Mouse (Mus musculus): ENCODE results near the gene Sap30.
"Not testable (repeated sequence)": the region's sequence is repeated elsewhere in the genome, so short reads cannot be mapped to it uniquely, and the experiment has no call there.

Sap30 gene

DNA sequence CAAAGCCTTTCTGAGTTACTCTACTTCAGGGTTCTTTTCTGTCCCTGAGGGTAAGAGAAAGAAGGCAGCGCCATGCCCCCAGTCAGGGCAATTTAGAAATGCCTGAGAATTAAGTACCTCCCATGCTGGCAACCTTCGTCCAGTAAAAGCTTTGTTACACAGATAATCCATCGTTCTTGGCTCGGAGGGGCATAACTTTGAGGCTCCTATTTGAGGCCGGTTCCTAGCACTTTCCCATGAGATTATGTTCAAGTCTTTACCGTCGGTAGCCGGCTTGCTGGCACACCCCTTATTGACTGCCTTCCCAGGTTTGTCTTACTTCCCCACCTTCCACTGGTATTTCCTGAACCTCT, 10.8 kb upstream of the Sap30 start:
- DNase-seq (ENCODE audit: low read depth): no peak

DNA sequence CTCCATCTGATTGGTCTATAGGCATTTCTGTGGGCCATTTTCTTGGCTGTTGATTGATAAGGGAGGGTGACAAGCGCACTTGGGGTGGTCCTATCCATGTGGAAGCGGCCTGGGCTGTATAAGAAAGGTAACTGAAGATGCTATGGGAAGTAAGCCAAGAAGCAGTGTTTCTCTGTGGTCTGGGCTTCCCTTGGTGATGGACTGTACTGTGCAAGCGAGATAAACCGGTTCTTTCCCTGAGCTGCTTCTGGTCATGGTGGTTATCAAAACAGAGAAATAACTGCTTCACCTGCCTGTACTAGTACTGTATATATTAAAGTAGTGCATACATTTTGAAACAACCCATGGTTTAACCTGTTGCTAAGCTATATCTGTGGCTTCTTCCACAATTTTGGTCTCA, 4.2 kb upstream of the Sap30 start:
- no peak for DNase-seq (ENCODE audit: low read depth)

DNA sequence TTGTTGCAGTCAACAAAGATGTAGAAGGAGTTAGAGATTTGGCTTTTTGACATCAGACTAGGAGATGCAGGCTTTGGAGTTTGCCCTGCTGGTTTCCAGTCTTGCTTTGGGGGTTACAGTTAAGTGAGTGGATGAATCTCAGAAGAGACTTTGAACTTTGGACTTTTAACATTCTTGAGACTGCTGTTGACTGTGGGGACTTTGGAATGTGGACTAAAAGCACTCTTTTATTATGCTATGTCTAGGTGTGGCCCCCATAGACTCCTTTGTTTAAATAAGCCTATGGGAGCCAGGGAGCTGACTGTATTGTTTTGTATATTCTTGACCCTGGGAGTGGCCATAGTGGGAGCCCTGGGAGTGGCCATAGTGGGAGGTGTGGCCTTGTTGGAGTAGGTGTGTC, 2.2 kb upstream of the Sap30 start:
- DNase-seq (ENCODE audit: low read depth): no peak

DNA sequence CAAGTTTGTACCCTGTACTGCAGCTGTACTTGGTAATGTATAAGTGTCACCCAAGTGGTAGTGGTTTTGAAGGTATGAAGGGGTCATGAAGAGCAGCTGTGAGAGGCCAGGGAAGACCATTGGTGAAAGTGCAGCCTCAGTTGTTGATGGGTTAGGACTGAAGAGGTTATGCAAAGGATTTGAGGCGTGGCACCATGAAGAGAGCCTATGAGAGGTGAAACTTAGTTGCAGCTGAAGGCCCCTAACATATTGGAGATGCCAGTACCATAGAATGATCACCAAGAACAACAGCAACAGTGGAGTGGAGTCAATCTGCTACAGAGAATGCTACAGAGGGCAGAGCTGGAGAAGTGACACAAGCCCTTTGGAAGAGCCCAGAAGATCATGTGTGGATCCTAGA, 1.7 kb upstream of the Sap30 start:
- DNase-seq (ENCODE audit: low read depth): no peak

DNA sequence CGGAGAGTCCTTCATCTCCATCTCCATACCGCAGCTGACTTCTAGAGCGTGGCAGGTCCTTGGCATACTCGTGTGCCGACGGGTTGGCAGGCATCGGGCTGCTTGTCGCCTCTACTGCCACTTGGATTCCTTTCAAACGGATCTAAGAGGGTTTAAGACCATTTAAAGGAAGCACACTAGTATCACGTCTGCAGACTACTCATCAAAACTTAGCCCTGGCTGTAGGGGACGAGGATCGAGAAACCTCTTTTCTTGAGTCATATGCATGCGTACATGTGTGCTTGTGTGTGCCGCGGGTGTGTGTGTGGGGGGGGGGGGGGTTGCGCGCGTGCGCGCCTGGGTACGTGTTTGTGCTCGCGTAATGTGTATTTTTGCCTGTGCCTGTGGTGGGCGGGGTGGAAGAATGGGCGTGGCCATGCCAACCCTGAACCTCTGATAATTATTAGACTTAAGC, 679 bp upstream of the Sap30 start:
- DNase-seq (ENCODE audit: low read depth): peak; percentile 90

DNA sequence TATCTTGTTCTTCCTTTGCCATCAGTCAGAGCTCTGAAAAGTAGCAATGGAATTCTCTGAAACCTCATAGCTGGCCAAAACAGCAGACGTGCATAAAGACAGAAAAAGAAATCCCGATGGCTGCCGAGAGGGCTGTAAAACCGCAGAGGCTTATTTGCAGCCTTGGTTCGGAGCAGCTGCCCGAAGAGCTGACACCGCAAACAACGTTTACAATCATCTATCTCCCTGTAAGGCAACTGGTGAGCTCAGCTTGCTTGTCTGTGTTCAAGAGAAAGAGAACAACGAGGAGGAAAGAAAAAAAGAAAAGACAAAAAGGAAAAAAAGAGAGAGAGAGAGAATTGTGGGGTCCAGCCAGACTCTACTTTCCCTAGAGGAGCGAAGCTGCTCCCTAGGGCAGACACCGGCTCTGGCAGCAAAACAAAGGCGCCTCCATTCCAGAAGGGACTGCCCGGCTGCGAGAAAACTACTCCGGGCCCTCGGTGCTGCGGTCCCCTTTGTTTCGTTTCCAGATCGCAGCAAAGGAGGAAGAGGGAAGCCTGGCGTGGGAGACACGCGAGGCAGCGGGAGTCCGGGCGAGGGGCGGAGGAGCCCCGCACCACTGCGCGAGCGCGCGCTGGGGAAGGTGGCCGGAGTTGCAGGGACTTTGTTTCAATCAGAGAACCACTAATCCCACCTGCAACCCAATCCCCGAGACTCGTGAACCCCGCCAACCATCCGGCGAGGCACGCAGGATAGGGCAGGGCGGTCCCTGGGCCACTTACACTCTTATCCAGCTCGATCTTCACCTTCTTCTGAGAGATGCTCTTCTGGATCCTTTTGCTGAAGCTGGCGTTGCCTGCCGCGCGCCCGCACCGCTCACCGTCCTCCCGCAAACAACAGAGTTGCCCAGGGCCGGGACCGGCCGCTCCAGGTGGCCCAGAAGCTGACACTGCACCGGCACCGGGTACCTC, 894 bp downstream of the Sap30 start:
- DNase-seq (ENCODE audit: low read depth): peak; percentile 59

DNA sequence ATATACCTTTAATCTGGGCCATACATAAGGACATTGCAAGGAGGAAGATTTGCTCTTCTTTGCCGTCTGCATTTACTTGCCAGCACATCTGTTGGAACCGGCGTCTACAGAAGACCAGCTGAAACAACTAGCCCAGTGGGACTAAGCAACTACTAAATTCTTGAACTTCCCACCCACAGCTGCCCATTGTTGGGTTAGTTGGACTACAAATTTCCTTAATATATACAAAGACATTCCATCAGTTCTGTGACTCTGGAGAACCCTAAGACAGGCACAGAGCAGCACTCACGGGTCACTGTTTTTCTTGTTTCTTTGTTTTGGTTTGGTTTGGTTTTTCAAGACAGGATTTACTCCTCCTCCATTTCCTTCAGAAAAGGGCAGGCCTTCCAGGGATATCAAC, 7.1 kb downstream of the Sap30 start:
- no peak for DNase-seq (ENCODE audit: low read depth)

DNA sequence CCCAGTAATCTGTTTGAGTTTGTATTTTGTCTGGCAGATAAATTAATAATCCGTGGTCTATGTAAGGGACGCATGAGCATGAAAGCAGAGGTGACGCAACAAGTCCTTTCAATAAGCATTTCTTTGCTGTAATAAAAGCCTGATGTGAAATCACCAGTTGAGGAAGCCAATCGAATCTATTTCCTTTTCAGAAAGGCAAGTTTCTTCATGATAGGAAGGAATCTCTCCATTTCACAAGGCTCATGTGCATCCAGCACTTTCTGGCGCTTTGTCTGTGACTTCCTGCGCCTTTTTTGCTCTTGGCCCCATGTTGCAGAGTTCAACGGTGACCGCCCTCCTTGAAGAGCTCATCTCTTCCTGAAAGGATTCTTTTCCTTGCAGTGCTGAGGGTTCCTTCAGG, 8.0 kb downstream of the Sap30 start:
- DNase-seq (ENCODE audit: low read depth): peak; percentile 49

DNA sequence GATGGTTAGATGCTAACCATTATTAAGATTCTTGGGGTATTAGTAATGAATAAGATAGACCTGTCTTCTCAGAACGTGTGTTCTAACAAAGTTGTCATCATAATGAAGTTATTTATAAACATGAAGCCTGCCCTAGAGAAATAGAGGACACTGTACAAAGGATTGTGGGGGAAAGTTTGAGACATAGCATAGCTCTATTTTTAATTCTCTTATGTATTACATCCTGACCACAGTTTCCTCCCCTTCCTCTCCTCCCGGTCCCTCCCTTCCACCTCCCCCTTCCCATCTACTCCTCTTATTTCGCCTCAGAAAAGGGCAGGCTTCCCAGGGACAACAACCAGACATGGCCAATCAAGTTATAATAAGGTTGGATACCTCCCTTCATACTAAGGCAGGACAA, 9.3 kb downstream of the Sap30 start:
- peak; percentile 53 for DNase-seq (ENCODE audit: low read depth)

DNA sequence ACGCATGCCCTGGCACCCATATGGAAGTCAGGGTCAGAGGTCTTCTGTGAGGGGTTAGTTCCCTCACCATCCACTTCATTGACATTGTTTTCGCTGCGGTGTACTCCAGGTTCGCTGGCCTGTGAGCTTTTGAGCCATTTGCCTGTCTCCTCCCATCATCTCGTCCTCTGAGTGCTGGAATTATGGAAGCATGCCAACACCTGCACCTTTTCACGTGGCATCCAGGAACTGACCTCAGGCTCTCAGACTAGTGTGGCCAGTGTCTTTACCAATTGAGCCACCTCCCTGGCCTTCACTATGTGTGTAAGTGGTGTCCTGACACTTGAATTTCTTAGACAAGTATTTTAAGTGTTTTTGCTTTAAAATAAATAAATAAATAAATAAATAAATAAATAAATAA, 13.9 kb downstream of the Sap30 start:
- no peak for DNase-seq (ENCODE audit: low read depth)

DNA sequence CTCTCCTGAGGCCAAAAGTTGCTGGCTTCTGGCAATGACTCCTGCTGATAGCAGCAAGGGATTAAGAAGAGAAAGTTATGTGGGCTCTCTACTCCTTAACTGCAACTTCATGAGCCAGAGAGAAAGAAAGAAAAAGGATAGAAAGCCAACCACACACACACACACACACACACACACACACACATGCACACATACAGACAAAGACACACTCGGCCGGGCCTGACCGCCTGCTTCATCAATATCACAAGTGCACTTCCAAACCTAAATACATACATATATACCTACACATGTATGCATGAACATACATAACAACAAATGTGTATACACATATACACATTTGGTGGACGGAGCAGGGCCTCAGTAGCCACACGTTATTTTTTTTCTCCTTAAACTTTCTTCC, 16.8 kb downstream of the Sap30 start:
- DNase-seq (ENCODE audit: low read depth): no peak

DNA sequence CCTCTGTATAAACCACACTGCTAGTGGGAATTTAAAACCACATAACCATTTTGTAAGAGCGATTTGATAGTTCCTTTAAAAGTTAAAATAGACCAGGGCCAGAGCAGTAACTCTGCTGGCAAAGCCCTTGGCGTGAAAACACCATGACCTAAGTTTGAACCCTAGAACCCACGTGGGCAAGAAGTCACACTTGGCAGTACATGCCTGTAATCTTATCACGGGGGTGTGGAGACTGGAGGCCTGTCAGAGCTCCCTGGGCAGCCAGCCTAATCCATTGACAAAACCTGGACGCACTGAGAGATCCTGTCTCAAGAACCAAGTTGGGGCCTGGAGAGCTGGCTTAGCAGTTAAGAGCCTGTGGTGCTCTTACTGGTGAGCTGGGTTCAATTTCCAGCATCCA, 19.0 kb downstream of the Sap30 start:
- no peak for DNase-seq (ENCODE audit: low read depth)

DNA sequence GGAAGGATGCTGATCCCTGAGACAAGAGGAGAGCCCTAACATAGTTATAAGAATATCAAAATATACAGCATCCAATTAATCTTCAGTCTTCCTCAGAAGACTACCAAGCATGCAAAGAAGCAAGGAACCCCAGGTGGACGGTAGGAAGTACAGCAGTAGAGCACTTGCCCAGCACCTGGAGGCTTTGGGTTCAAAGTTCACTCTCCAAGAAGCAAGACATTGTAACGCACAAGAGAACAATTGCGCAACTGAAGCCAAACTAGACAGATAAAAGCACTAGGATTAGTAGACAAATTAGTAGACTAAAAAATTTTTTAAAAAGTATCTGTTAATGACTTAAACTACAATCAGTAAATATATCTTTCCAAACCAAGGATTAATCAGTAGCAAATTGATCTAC, 23.9 kb downstream of the Sap30 start:
- DNase-seq (ENCODE audit: low read depth): no peak

DNA sequence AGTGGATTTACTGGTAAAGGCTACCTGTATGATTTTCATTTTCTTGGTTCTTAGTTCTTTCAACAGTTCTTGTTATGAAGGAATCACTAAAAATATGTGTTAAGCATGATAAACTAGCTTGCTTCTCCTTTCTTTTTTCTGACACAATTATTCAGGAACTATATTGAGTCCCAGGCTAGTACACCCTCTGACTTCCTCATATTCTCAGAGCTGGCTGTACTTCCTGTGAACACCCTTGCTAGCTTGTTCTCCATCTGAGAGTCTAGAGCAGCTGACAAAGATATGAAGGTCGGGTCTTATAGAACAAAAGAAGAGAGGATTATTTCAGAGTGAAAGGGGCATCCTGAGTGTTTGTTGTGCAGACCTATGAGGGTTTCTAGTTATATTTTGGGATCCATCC, 24.8 kb downstream of the Sap30 start:
- DNase-seq (ENCODE audit: low read depth): peak; percentile 39

DNA sequence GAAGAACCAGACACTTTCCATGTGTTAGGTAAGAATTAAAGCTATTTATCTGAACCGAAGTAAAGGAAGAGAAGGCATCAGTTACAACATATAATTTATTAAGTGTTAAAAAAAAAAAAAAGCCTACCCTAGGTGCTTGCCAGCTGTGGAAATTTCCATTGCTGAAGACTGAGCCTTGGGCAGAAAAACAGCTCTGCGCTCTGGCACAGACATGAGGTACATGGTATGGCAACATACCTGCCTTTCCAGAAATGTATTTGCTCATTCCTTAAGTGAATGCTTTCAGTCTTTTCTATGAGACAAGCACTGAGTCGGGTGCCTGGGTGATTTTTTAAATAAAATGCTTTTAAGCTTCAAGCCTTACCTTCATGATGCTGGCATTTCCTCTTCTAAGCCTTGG, 29.7 kb downstream of the Sap30 start:
- no peak for DNase-seq (ENCODE audit: low read depth)

DNA sequence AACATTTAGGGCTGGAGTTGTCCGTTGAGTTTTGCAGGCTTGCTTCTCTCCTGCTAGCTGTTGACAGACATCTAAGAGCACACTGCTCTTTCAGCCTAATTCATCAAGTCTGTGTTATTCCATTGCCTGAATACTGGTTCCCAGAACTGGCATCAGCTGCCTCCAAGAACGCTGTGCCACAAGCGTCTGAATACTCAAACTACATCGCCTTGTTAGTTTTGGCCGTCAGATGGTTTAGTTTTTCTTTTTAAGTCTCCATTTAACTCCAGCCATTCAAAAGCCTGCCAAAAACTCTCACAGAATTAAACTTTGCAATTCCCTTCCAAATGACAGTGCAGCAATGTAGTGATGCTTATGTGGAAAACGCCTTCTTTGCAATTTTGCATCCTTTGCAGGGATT, 30.5 kb downstream of the Sap30 start:
- DNase-seq (ENCODE audit: low read depth): no peak

DNA sequence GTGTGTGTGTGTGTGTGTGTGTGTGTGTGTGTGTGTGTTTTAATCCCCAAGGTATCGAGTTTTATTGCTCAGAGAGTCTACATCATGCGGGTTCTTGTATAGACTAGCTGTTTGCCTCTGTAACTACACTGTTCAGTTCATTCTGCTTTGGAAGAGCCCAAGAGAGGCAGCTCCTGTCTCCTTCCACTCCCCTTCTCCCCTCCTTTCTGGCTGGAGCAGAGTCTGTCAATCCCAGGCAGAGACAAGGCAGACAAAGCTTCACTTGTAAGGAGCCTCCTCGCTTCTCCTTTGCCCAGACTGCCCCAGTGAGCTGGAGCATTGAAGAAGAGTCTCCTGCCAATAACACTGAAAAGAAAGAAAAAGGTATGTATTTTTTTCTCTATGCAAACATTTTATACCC, 31.9 kb downstream of the Sap30 start, which contains the start of gene Scrg1:
TSS of gene Scrg1 (plus strand) at position 159 of the 400 bp plus-strand sequence.
- no peak for DNase-seq (ENCODE audit: low read depth)

DNA sequence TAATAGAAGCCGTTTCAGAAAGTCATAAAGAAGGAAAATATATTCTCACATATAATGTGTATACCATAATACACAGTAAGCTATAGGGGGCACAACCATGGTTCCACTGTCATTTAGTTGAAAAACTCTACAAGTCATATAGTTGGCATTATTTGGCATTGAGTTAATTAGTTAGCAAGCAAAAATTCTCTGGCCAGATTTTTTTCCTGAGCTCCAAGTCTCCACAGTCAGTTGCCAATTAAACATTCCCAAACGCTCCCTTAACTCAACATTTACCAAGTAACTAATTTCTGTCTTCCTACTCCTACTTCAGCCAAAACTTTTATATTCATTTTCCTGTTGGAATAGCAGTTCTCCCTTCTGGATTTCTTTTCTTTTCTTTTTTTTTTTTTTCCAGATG, 34.3 kb downstream of the Sap30 start:
- DNase-seq (ENCODE audit: low read depth): no peak

DNA sequence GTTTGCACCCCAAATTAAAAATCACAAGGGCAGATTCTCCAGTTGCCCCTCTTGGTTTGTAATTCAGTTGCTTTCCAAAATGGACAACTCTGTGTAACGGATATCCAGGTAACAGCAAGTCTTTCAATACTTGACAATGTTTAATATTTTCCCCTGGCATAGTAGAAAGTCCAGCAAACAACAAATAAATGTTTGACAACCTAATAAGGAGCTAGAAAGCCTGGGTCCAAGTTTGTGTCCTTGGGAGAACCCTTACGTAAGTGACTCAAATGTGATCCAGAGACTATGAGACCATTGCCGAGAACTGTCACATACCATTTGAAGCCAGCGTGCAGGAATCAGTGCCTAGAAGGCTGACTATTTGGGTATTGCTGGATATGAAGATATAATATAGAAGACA, 35.8 kb downstream of the Sap30 start:
- no peak for DNase-seq (ENCODE audit: low read depth)

DNA sequence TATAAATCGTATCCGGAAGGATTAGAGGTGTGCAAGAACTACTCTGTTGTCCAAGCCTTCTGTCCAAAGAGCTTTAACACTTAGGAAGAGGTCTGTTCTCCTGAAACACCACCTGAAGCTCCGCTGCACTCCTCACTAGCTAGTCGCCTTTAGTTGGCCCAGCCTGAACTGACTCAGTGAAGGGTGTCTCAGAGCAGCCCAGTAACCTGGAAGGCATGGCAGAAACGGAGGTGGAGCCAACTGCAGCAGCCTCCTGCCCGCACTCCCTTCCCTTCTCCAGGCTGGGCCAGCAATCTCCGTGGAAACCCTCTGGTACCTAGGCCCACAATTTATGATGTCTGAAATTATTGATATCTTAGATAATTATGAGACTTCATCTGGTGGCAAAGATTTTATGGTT, 36.9 kb downstream of the Sap30 start:
- no peak for DNase-seq (ENCODE audit: low read depth)

DNA sequence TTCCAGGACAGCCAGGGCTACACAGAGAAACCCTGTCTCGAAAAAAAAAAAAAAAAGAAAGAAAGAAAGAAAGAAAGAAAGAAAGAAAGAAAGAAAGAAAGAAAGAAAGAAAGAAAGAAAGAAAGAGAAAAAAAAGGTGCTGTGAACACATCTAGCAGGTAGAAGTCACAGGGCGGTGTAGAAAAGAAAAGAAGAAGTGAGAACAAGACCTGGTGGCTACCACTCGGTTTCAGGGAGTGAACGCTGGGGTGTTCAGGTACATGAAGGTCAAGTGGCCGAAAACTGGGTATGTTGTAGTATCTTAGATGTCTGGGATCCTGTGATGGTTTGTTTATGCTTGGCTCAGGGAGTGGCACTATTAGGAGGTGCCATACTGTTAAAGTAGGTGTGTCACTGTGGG, 41.8 kb downstream of the Sap30 start:
- not testable (repeated sequence) for DNase-seq (ENCODE audit: low read depth)

DNA sequence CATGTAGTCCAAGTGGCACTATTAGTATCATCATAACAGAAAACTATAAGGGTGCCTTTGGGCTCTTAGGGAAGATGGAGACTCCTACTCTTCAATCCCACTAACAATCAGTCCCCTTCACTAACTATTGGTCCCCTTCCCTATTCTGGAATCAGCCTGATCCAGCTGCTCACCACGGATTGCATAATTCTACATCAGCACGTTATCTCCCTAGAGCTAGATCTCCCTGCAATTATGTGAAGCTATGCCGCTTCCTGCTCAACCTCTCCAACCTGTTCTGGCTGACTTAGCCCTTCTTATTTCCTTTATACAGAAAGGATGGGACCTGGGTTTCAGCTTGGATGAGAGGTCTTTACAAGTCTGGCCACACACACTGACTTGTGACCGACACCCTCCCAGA, 44.4 kb downstream of the Sap30 start:
- DNase-seq (ENCODE audit: low read depth): peak; percentile 32

DNA sequence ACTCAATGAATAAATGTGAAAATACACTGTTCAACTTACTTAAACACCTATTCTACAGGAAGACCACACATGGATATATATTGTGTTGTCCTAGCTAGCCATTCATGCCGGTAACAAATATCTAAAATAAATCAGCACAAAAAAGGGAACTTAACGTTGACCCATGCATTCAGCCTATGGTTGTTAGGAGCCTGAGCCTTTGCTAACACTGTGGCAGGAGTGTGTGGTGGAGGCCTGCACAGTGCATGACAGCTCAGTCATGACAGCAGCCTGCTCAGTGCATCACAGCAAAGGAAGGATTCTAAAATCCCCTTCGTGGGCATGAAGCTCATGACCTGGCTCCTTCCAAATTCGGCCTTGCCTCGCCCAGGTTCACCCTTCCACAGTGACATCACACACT, 46.1 kb downstream of the Sap30 start:
- peak; percentile 51 for DNase-seq (ENCODE audit: low read depth)

DNA sequence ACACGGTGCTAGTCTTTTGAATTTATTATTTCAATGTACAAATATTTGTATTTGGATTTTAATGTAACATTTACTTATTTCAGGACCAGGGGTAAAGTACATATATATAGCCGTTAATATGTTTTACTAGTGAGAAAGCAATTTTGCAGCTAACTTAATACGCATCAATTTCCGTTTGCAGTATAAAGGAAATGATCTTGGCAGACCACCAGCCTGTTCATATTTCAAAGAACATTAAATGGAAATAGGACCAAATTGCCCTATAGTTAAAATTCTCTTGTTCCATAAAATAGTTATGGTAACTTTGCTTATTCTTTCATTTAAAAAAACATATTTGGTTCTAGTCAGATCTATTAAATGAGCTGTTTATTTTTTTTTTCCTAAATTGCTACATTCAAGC, 46.5 kb downstream of the Sap30 start:
- DNase-seq (ENCODE audit: low read depth): no peak

Measured in 416B (cell line).